Mouse (Mus musculus): ENCODE results near the gene Atp1a3.

DNA sequence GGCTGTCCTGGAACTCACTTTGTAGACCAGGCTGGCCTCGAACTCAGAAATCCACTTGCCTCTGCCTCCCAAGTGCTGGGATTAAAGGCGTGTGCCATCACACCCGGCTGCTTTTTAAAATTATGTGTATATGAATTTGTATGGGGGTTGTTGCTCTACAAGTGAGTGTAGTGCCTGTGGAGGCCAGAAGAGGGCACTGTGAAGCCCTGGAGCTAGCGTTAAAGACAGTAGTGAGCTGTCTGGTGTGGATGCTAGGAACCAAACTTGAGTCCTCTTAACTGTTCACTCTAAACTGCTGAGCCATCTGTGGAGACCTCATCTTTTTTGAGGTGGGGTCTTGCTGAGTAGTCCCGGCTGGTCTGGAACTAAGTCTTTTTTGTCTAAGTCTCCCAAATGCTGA, 20.0 kb downstream of the Atp1a3 start:
- TF ChIP-seq CTCF (IDR thresholded peaks at IDR 0.05; ENCODE audit: extremely low read depth, insufficient read depth, low read length) (peak; percentile 48; the same call in 1 of the 2 replicates), POLR2A (IDR thresholded peaks at IDR 0.05; ENCODE audit: extremely low read depth, insufficient read depth, low read length) (no peak)

Data from cortical plate, adult 2 months (tissue).